Mouse (Mus musculus) G1E (cell line): ENCODE results near the gene Suz12.

Experiments used
- CTCF ChIP-seq: IDR thresholded peaks from 2 replicates; pipeline ENCODE4 v1.5.1; 2012; ENCODE audit warnings: low read depth, low read length, inconsistent platforms, mixed read lengths
- POLR2AphosphoS5 ChIP-seq: IDR thresholded peaks from 2 replicates; pipeline ENCODE4 v1.6.1; 2012; ENCODE audit warnings: low read depth, low read length, inconsistent platforms; ENCODE audit not compliant: insufficient replicate concordance

GRCm38 (mm10) chr11:79976222-79976621 lies 16.7 kb upstream of the Suz12 start:
- TF ChIP-seq CTCF (no peak), POLR2AphosphoS5 (no peak)
